Mouse (Mus musculus) kidney, adult 2 months (tissue): ENCODE results near the gene Gfod1. TPM values are rescaled to one million over a fixed set of nuclear protein-coding genes. Genes with fewer than 3 reads are reported as not detected.

Experiments
- DNase-seq: peaks from one replicate; pipeline ENCODE4 v3.0.0; 2021
- H3K27ac ChIP-seq: fragments of 200-500 bp; 2 replicates; pipeline ENCODE4 v1.5.1; 2012; ENCODE audit warnings: low read depth, low read length, control low read depth, inconsistent platforms; ENCODE audit not compliant: insufficient read depth
- H3K27me3 ChIP-seq: fragments of 200-500 bp; replicated peaks from 2 replicates; pipeline ENCODE4 v1.6.1; 2012; ENCODE audit warnings: mild to moderate bottlenecking, moderate library complexity, low read length, inconsistent platforms; ENCODE audit not compliant: control insufficient read depth, insufficient read depth
- H3K36me3 ChIP-seq: fragments of 200-500 bp; 2 replicates; pipeline ENCODE4 v1.6.1; 2012; ENCODE audit warnings: mild to moderate bottlenecking, moderate library complexity, low read length, inconsistent platforms; ENCODE audit not compliant: control insufficient read depth, insufficient read depth
- H3K4me1 ChIP-seq: fragments of 200-500 bp; 2 replicates; pipeline ENCODE4 v1.6.1; 2011; ENCODE audit warnings: low read length; ENCODE audit not compliant: control insufficient read depth, insufficient read depth
- H3K4me3 ChIP-seq: fragments of 200-500 bp; 2 replicates; pipeline ENCODE4 v1.5.1; 2011; ENCODE audit warnings: mild to moderate bottlenecking, low read depth, low read length, control low read depth; ENCODE audit not compliant: insufficient read depth
- CTCF ChIP-seq: fragments of 200-500 bp; conservative IDR thresholded peaks from 2 replicates; pipeline ENCODE4 v1.5.1; 2011; ENCODE audit warnings: low read depth, mild to moderate bottlenecking, control low read depth, low read length, moderate library complexity, mixed read lengths; ENCODE audit not compliant: insufficient read depth, insufficient read length
- POLR2A ChIP-seq: fragments of 200-500 bp; IDR thresholded peaks from one replicate; pipeline ENCODE4 v1.6.1; 2011; ENCODE audit warnings: low read depth, low read length, control low read depth
- WGBS: fragments of 180-500 bp; shearing (Covaris S2); methylation state at CpG from one replicate; pipeline ENCODE4 v1.1.7; 2018; 5-methylcytosine and 5-hydroxymethylcytosine counted together
- polyA plus RNA-seq: library from polyadenylated mRNA; depleted of rRNA; stranded (reverse); fragments of >200 nt; gene quantifications from 2 replicates; pipeline ENCODE4 v1.2.3, GENCODE M21; 2012

Gfod1 gene
- polyA plus RNA-seq, 1 experiment, result 2.0 TPM

- H3K4me1 ChIP-seq, result peaks cover 7% of the 10 kb centered on the region; the same call in 1 of the 2 replicates
- no peak overlapping the region for H3K27ac ChIP-seq
- H3K27me3 ChIP-seq, result no peaks in the 10 kb centered on the region
- DNase-seq, result no peak
- H3K36me3 ChIP-seq, result no peaks in the 10 kb centered on the region
- TF ChIP-seq POLR2A (no peak), CTCF (no peak)
- no peak overlapping the region for H3K4me3 ChIP-seq
- 78% methylated on average over 15 of the region's 15 CpGs for WGBS
Observed at GRCm38 (mm10) chr13:43305181-43305924, 1.4 kb upstream of the Gfod1 start.

GRCm38 (mm10) chr13:43304700-43305099 lies 728 bp upstream of the Gfod1 start:
- peak overlapping the region; percentile 30; the same call in 1 of the 2 replicates for H3K4me3 ChIP-seq
- H3K27me3 ChIP-seq, result no peaks in the 10 kb centered on the region
- 17% methylated on average over 11 of the region's 11 CpGs for whole genome bisulfite sequencing
- H3K36me3 ChIP-seq, result no peaks in the 10 kb centered on the region
- no peak for TF ChIP-seq POLR2A
- TF ChIP-seq CTCF, result 0 out of 2 replicates have a peak, but pooled peaks have one; percentile 19
- peak overlapping the region; percentile 13; the same call in 1 of the 2 replicates for H3K27ac ChIP-seq
- peak; percentile 83 for DNase-seq
- H3K4me1 ChIP-seq, result peaks cover 7% of the 10 kb centered on the region; the same call in 1 of the 2 replicates

- H3K4me1 ChIP-seq, result peaks cover 7% of the 10 kb centered on the region; the same call in 1 of the 2 replicates
- H3K36me3 ChIP-seq, result no peaks in the 10 kb centered on the region
- no peak for TF ChIP-seq POLR2A
- TF ChIP-seq CTCF, result no peak
- peak; percentile 39 for DNase-seq
- H3K27ac ChIP-seq, result peak overlapping the region; percentile 24; the same call in 1 of the 2 replicates
- peak overlapping the region; percentile 64 for H3K4me3 ChIP-seq
- WGBS, result under 1% methylated on average over 78 of the region's 78 CpGs
- no peaks in the 10 kb centered on the region for H3K27me3 ChIP-seq
Observed at GRCm38 (mm10) chr13:43303161-43303965, 609 bp downstream of the Gfod1 start.

GRCm38 (mm10) chr13:43302651-43303160 lies 1.3 kb downstream of the Gfod1 start:
- no peaks in the 10 kb centered on the region for H3K27me3 ChIP-seq
- 3% methylated on average over 19 of the region's 19 CpGs for WGBS

GRCm38 (mm10) chr13:43302239-43302638 lies 1.7 kb downstream of the Gfod1 start:
- TF ChIP-seq CTCF, result no peak
- no peak for TF ChIP-seq POLR2A
- H3K4me1 ChIP-seq, result peaks cover 7% of the 10 kb centered on the region; the same call in 1 of the 2 replicates
- H3K36me3 ChIP-seq, result no peaks in the 10 kb centered on the region
- H3K27me3 ChIP-seq, result no peaks in the 10 kb centered on the region
- H3K4me3 ChIP-seq, result no peak overlapping the region
- DNase-seq, result no peak
- no peak overlapping the region for H3K27ac ChIP-seq
- WGBS, result 27% methylated on average over 11 of the region's 11 CpGs

More at GRCm38 (mm10) chr13:43302651-43303160, 1.3 kb downstream of the Gfod1 start:
- no peak overlapping the region for H3K27ac ChIP-seq
- peak overlapping the region; percentile 64 for H3K4me3 ChIP-seq
- DNase-seq, result peak; percentile 30
- TF ChIP-seq POLR2A (no peak), CTCF (no peak)
- no peaks in the 10 kb centered on the region for H3K36me3 ChIP-seq
- peaks cover 7% of the 10 kb centered on the region; the same call in 1 of the 2 replicates for H3K4me1 ChIP-seq

GRCm38 (mm10) chr13:43300906-43301305 lies 3.1 kb downstream of the Gfod1 start:
- Histone ChIP-seq H3K36me3 (no peaks in the 10 kb centered on the region), H3K27me3 (no peaks in the 10 kb centered on the region), H3K27ac (no peak overlapping the region), H3K4me1 (peaks cover 7% of the 10 kb centered on the region; the same call in 1 of the 2 replicates), H3K4me3 (no peak overlapping the region)
- no peak for DNase-seq
- WGBS, result 64% methylated on average over 9 of the region's 9 CpGs
- TF ChIP-seq CTCF (no peak), POLR2A (no peak)

GRCm38 (mm10) chr13:43300366-43300765 lies 3.6 kb downstream of the Gfod1 start:
- Histone ChIP-seq H3K27me3 (no peaks in the 10 kb centered on the region), H3K4me3 (no peak overlapping the region), H3K36me3 (no peaks in the 10 kb centered on the region), H3K4me1 (peaks cover 7% of the 10 kb centered on the region; the same call in 1 of the 2 replicates), H3K27ac (no peak overlapping the region)
- DNase-seq, result no peak
- no peak for TF ChIP-seq POLR2A
- no peak for TF ChIP-seq CTCF
- WGBS, result 77% methylated on average over 5 of the region's 5 CpGs
